Comparison of ENCODE assay signal across 13 mouse cellular contexts in genomic region chr12:12274115-12274514, GRCm38 (mm10). TPM values are rescaled to one million over a fixed set of nuclear protein-coding genes. Genes with fewer than 3 reads are reported as not detected.
A peak's percentile ranks its signal among the peaks of the same experiment; 100 is the strongest.
DNase-seq lines count a peak whose midpoint lies in the region; ATAC-seq and TF ChIP-seq lines count a peak whose summit lies in the region.
"Had no signal": no experiment of that assay in that cellular context is flagged by ENCODE, and none has a peak within 500 bp of the region (broad histone marks: within the 10 kb centered on the region; RNA-seq: fewer than 3 reads in every experiment).

No protein-coding gene starts in this region.

- DNase-seq in forebrain, embryonic 11.5 days (ENCODE audit: low spot score), result no peak
- no peak for DNase-seq in forebrain, embryonic 10.5 days (ENCODE audit: extremely low spot score, low spot score)
- DNase-seq in CH12.LX (ENCODE audit: extremely low read depth), result peak; percentile 77
- DNase-seq in embryonic facial prominence, embryonic 10.5 days (ENCODE audit: low spot score), result peak; percentile 30
- DNase-seq in right cerebral cortex, postnatal 10 days (ENCODE audit: low spot score in 2 of 2), result no peak
- DNase-seq in frontal cortex, postnatal 25 days (ENCODE audit: low spot score in 2 of 2), result no peak
- DNase-seq in thymus, postnatal 0 days (ENCODE audit: low spot score), result no peak
- DNase-seq: kidney, adult 11 months; thymus, postnatal 14 days had no signal

- peak; percentile 51; the same call in 1 of the 2 replicates for ATAC-seq in forebrain, embryonic 11.5 days (replicated peaks; ENCODE audit: low FRiP score)
- ATAC-seq in heart, embryonic 13.5 days (ENCODE audit: extremely low read depth, insufficient number of reproducible peaks, low FRiP score, low TSS enrichment), result peak; percentile 72; the same call in 1 of the 2 replicates
- ATAC-seq: activated CD4-positive, CD25-positive, alpha-beta regulatory T cell, adult 4 months had no signal

- in situ Hi-C loops in CH12.LX (cut with MboI; ENCODE audit: low pct_ligation_motif_present, low pct_unique_long_range_greater_than_20kb, low sequenced_read_pairs), result loop anchor here (5.0 kb wide), 1 partner anchor 33 kb away; no protein-coding TSS in a partner anchor

- dilution Hi-C loops in CH12.LX (cut with MboI; ENCODE audit: extremely low pct_ligation_motif_present, extremely low pct_unique_long_range_greater_than_20kb, low sequenced_read_pairs), result no loop called here

- no peak overlapping the region for H3K4me2 ChIP-seq in forebrain, embryonic 11.5 days (ENCODE audit: low read depth, low read length, severe bottlenecking)
- peak overlapping the region; percentile 41 for H3K4me2 ChIP-seq in CH12.LX (ENCODE audit: insufficient read depth, low read depth, poor library complexity, severe bottlenecking)
- H3K4me2 ChIP-seq in heart, embryonic 13.5 days, result peak overlapping the region; percentile 45
- H3K4me2 ChIP-seq: hindbrain, embryonic 12.5 days had no signal

- no peak overlapping the region for H3K4me3 ChIP-seq in forebrain, embryonic 11.5 days (ENCODE audit: low read depth, low read length)
- H3K4me3 ChIP-seq in forebrain, embryonic 10.5 days, result no peak overlapping the region
- H3K4me3 ChIP-seq in CH12.LX (replicated peaks in 1 of 3; ENCODE audit: low read depth in 2 of 3, low read length in 2 of 3, poor library complexity in 1 of 3), result no peak overlapping the region
- H3K4me3 ChIP-seq in embryonic facial prominence, embryonic 10.5 days, result no peak overlapping the region
- no peak overlapping the region for H3K4me3 ChIP-seq in heart, embryonic 13.5 days
- H3K4me3 ChIP-seq: hindbrain, embryonic 12.5 days had no signal

- H3K79me2 ChIP-seq in CH12.LX (replicated peaks; ENCODE audit: control insufficient read depth, extremely low read depth, insufficient read depth, poor library complexity, severe bottlenecking), result no peaks in the 10 kb centered on the region

- no peak; the same call in 1 of the 2 replicates for TF ChIP-seq EP300 in CH12.LX (IDR thresholded peaks at IDR 0.05; ENCODE audit: low read length)

- H3K27me3 ChIP-seq in forebrain, embryonic 11.5 days (ENCODE audit: control insufficient read depth, insufficient read depth, low read length), result no peaks in the 10 kb centered on the region
- H3K27me3 ChIP-seq in forebrain, embryonic 10.5 days (ENCODE audit: poor library complexity, severe bottlenecking), result no peaks in the 10 kb centered on the region
- H3K27me3 ChIP-seq in CH12.LX (replicated peaks), result no peaks in the 10 kb centered on the region
- H3K27me3 ChIP-seq in embryonic facial prominence, embryonic 10.5 days (replicated peaks; ENCODE audit: low read depth, poor library complexity, severe bottlenecking), result no peaks in the 10 kb centered on the region
- no peaks in the 10 kb centered on the region for H3K27me3 ChIP-seq in heart, embryonic 13.5 days (replicated peaks)
- H3K27me3 ChIP-seq: hindbrain, embryonic 12.5 days had no signal

- H3K4me1 ChIP-seq in forebrain, embryonic 11.5 days (replicated peaks; ENCODE audit: control insufficient read depth, insufficient read depth, low read length), result no peaks in the 10 kb centered on the region
- H3K4me1 ChIP-seq in forebrain, embryonic 10.5 days, result peaks cover 4% of the 10 kb centered on the region
- peaks cover 44 to 98% of the 10 kb centered on the region in 2 experiments for H3K4me1 ChIP-seq in CH12.LX (ENCODE audit: control insufficient read depth in 1 of 2, insufficient read depth in 2 of 2)
- peaks cover 9% of the 10 kb centered on the region for H3K4me1 ChIP-seq in embryonic facial prominence, embryonic 10.5 days
- H3K4me1 ChIP-seq in heart, embryonic 13.5 days, result peaks cover 88% of the 10 kb centered on the region

- WGBS in forebrain, embryonic 11.5 days, result 33% methylated on average over 6 of the region's 6 CpGs
- 35% methylated on average over 6 of the region's 6 CpGs for WGBS in forebrain, embryonic 10.5 days
- WGBS in embryonic facial prominence, embryonic 10.5 days, result 28% methylated on average over 6 of the region's 6 CpGs
- WGBS in heart, embryonic 13.5 days, result 10% methylated on average over 6 of the region's 6 CpGs

- TF ChIP-seq POLR2A in CH12.LX (IDR thresholded peaks at IDR 0.05; ENCODE audit: low read depth, low read length), result no peak

- no peaks in the 10 kb centered on the region for H3K36me3 ChIP-seq in forebrain, embryonic 11.5 days (ENCODE audit: control insufficient read depth, insufficient read depth, low read length)
- H3K36me3 ChIP-seq in forebrain, embryonic 10.5 days (replicated peaks), result no peaks in the 10 kb centered on the region
- H3K36me3 ChIP-seq in CH12.LX (replicated peaks in 1 of 2; ENCODE audit: control insufficient read depth in 1 of 2, insufficient read depth in 1 of 2, low read length in 1 of 2), result peaks cover 0 to 12% of the 10 kb centered on the region in 2 experiments
- no peaks in the 10 kb centered on the region for H3K36me3 ChIP-seq in embryonic facial prominence, embryonic 10.5 days (replicated peaks)
- H3K36me3 ChIP-seq in heart, embryonic 13.5 days, result 0 out of 2 replicates have a peak, but pooled peaks cover 7% of the 10 kb centered on the region
- H3K36me3 ChIP-seq: hindbrain, embryonic 12.5 days had no signal

- TF ChIP-seq RAD21 in CH12.LX (IDR thresholded peaks at IDR 0.05; ENCODE audit: low read depth, low read length), result no peak

- TF ChIP-seq CTCF in CH12.LX (conservative IDR thresholded peaks at IDR 0.05 in 1 of 2, IDR thresholded peaks at IDR 0.05 in 1 of 2; ENCODE audit: low read depth in 2 of 2, low read length in 2 of 2), result no peak

- H3K27ac ChIP-seq in forebrain, embryonic 11.5 days (ENCODE audit: low read depth, low read length), result no peak overlapping the region
- H3K27ac ChIP-seq in forebrain, embryonic 10.5 days, result no peak overlapping the region
- peak overlapping the region; percentile 56 for H3K27ac ChIP-seq in CH12.LX (ENCODE audit: insufficient read depth, low read depth)
- peak overlapping the region; percentile 24; the same call in 1 of the 2 replicates for H3K27ac ChIP-seq in embryonic facial prominence, embryonic 10.5 days (replicated peaks)
- peak overlapping the region; percentile 69 for H3K27ac ChIP-seq in heart, embryonic 13.5 days (replicated peaks)
- H3K27ac ChIP-seq: hindbrain, embryonic 12.5 days; macrophage had no signal

- H3K9ac ChIP-seq in forebrain, embryonic 11.5 days (ENCODE audit: low read length), result no peak overlapping the region
- 0 out of 2 replicates have a peak overlapping the region, but pooled peaks have one; percentile 27 for H3K9ac ChIP-seq in CH12.LX (ENCODE audit: insufficient read depth, low read depth)
- H3K9ac ChIP-seq in heart, embryonic 13.5 days, result peak overlapping the region; percentile 40; the same call in 1 of the 2 replicates
- H3K9ac ChIP-seq: hindbrain, embryonic 12.5 days had no signal

- H3K9me3 ChIP-seq in forebrain, embryonic 11.5 days (ENCODE audit: control insufficient read depth, low read length), result no peaks in the 10 kb centered on the region
- H3K9me3 ChIP-seq in forebrain, embryonic 10.5 days, result no peaks in the 10 kb centered on the region
- no peaks in the 10 kb centered on the region for H3K9me3 ChIP-seq in CH12.LX (replicated peaks; ENCODE audit: low read length)
- H3K9me3 ChIP-seq in embryonic facial prominence, embryonic 10.5 days, result no peaks in the 10 kb centered on the region
- no peaks in the 10 kb centered on the region for H3K9me3 ChIP-seq in heart, embryonic 13.5 days
- H3K9me3 ChIP-seq: hindbrain, embryonic 12.5 days had no signal

TF ChIP-seq in CH12.LX, 34 proteins besides CTCF, POLR2A, EP300 and RAD21:
- no peak for TF ChIP-seq ZMIZ1 (IDR thresholded peaks at IDR 0.05; ENCODE audit: low read depth, low read length)
- peak; percentile 90 for TF ChIP-seq MAX (IDR thresholded peaks at IDR 0.05; ENCODE audit: low read length)
- TF ChIP-seq CHD1 (IDR thresholded peaks at IDR 0.05; ENCODE audit: low read depth, low read length), result no peak
- peak; percentile 45 for TF ChIP-seq USF1 (IDR thresholded peaks at IDR 0.05; ENCODE audit: low read depth, low read length)
- peak; percentile 46; the same call in 1 of the 2 replicates for TF ChIP-seq TCF12 (IDR thresholded peaks at IDR 0.05; ENCODE audit: low read depth, low read length)
- no peak for TF ChIP-seq MAFK (IDR thresholded peaks at IDR 0.05; ENCODE audit: insufficient replicate concordance, low read length)
- peak; percentile 98 for TF ChIP-seq BHLHE40 (IDR thresholded peaks at IDR 0.05; ENCODE audit: low read depth, low read length)
- peak; percentile 80; the same call in 1 of the 2 replicates for TF ChIP-seq ETS1 (conservative IDR thresholded peaks at IDR 0.05; ENCODE audit: low read depth, low read length)
- TF ChIP-seq ZNF384 (IDR thresholded peaks at IDR 0.05; ENCODE audit: low read depth, low read length), result no peak
- no peak for TF ChIP-seq E2F4 (IDR thresholded peaks at IDR 0.05; ENCODE audit: insufficient replicate concordance, low read depth, low read length)
- TF ChIP-seq USF2 (conservative IDR thresholded peaks at IDR 0.05; ENCODE audit: low read depth, low read length), result peak; percentile 26; the same call in 1 of the 2 replicates
- peak; percentile 65 for TF ChIP-seq CHD2 (IDR thresholded peaks at IDR 0.05; ENCODE audit: low read length)
- peak; percentile 37; the same call in 1 of the 2 replicates for TF ChIP-seq MYC (IDR thresholded peaks at IDR 0.05; ENCODE audit: low read depth, low read length)
- peak; percentile 36; the same call in 1 of the 2 replicates for TF ChIP-seq MXI1 (IDR thresholded peaks at IDR 0.05; ENCODE audit: low read depth, low read length)
- TF ChIP-seq HCFC1 (IDR thresholded peaks at IDR 0.05; ENCODE audit: low read depth, low read length), result no peak

RNA-seq across cellular contexts. Expression of gene Fam49a, which starts 12.2 kb away (rescaled TPM):
- 10.7 and 12.9 TPM in 2 replicates for polyA plus RNA-seq in forebrain, embryonic 11.5 days (2014; fragmentation: Nextera tagmentation; extraction: Ambion mirVana)
- 5.3 and 6.3 TPM in 2 replicates for polyA plus RNA-seq in forebrain, embryonic 10.5 days (2016; fragmentation: Nextera tagmentation; extraction: Ambion mirVana)
- total RNA-seq in CH12.LX (2012; rRNA removed) (9.4 and 11.4 TPM in 2 replicates), CH12.LX (2014; rRNA removed) (17.7 and 17.9 TPM in 2 replicates)
- polyA plus RNA-seq in CH12.LX (2012; ENCODE audit: insufficient read length, low read depth), result 19.8 and 21.3 TPM in 2 replicates
- 6.3 and 6.4 TPM in 2 replicates for polyA plus RNA-seq in embryonic facial prominence, embryonic 10.5 days (2016; fragmentation: Nextera tagmentation; extraction: Ambion mirVana)
- polyA plus RNA-seq in heart, embryonic 13.5 days (2015; fragmentation: Nextera tagmentation; extraction: Ambion mirVana), result 27.8 and 29.0 TPM in 2 replicates
- 8.2 and 8.7 TPM in 2 replicates for polyA plus RNA-seq in thymus, postnatal 0 days (2015; fragmentation: Nextera tagmentation; extraction: Ambion mirVana)

Comparison
In these comparisons a context has a peak if more than half of its experiments do, and no peak if none do; other contexts are left out.
1. DNase-seq: peak in CH12.LX (single experiment) and embryonic facial prominence, embryonic 10.5 days (single experiment); none in forebrain, embryonic 11.5 days (single experiment), forebrain, embryonic 10.5 days (single experiment), right cerebral cortex, postnatal 10 days (0 of 2), frontal cortex, postnatal 25 days (0 of 2) and thymus, postnatal 0 days (single experiment).
2. H3K27ac ChIP-seq: peak in CH12.LX (single experiment), embryonic facial prominence, embryonic 10.5 days (single experiment) and heart, embryonic 13.5 days (single experiment); none in forebrain, embryonic 11.5 days (single experiment) and forebrain, embryonic 10.5 days (single experiment).